Mouse (Mus musculus) urinary bladder, postnatal 10 days (tissue): ENCODE measurements around the gene Map3k7cl.

Experiments used
- DNase-seq: peaks from one replicate; pipeline ENCODE4 v3.0.0; 2022; ENCODE audit warnings: low spot score

Map3k7cl gene

GRCm38 (mm10) chr16:87642234-87642633, 89.1 kb downstream of the Map3k7cl start:
- DNase-seq, result no peak

- DNase-seq, result no peak
Observed at GRCm38 (mm10) chr16:87644111-87644770, 91.1 kb downstream of the Map3k7cl start.
